Mouse (Mus musculus) intestine, embryonic 14.5 days (tissue): ENCODE results near the gene Crtap. TPM values are rescaled to one million over a fixed set of nuclear protein-coding genes. Genes with fewer than 3 reads are reported as not detected.
"Not testable (repeated sequence)": the region's sequence is repeated elsewhere in the genome, so short reads cannot be mapped to it uniquely, and the experiment has no call there.

Experiments used
- ATAC-seq: fragments of 200-750 bp; cut with Nextera tagmentation; replicated peaks from 2 replicates; pipeline ENCODE4 v1.8.0; 2017; ENCODE audit warnings: low read depth, moderate number of reproducible peaks, moderate TSS enrichment, moderate library complexity; ENCODE audit not compliant: low FRiP score, low TSS enrichment
- DNase-seq: peaks from one replicate; pipeline ENCODE4 v3.0.0-alpha.2; 2018; ENCODE audit warnings: low spot score
- H3K27ac ChIP-seq: fragments of 300-500 bp; sonication (generic); 2 replicates; pipeline ENCODE4 v1.5.1; 2014; ENCODE audit warnings: low read depth, mild to moderate bottlenecking, control low read depth
- H3K27me3 ChIP-seq: fragments of 300-500 bp; sonication (generic); replicated peaks from 2 replicates; pipeline ENCODE4 v1.6.1; 2014; ENCODE audit warnings: low read length, control low read depth; ENCODE audit not compliant: control insufficient read depth, insufficient read depth
- H3K36me3 ChIP-seq: fragments of 300-500 bp; sonication (generic); 2 replicates; pipeline ENCODE4 v1.6.1; 2014; ENCODE audit warnings: low read length, control low read depth; ENCODE audit not compliant: control insufficient read depth, insufficient read depth
- H3K4me1 ChIP-seq: fragments of 300-500 bp; sonication (generic); replicated peaks from 2 replicates; pipeline ENCODE4 v1.6.1; 2014; ENCODE audit warnings: low read length, control low read depth, mixed read lengths; ENCODE audit not compliant: control insufficient read depth, insufficient read depth
- H3K4me2 ChIP-seq: fragments of 300-500 bp; sonication (generic); 2 replicates; pipeline ENCODE4 v1.6.1; 2014; ENCODE audit warnings: low read length
- H3K4me3 ChIP-seq: fragments of 300-500 bp; sonication (generic); 2 replicates; pipeline ENCODE4 v1.5.1; 2014; ENCODE audit warnings: low read depth, low read length, control low read depth, mixed read lengths
- H3K9ac ChIP-seq: fragments of 300-500 bp; sonication (generic); 2 replicates; pipeline ENCODE4 v1.6.1; 2014; ENCODE audit warnings: mild to moderate bottlenecking, low read length
- H3K9me3 ChIP-seq: fragments of 300-500 bp; sonication (generic); 2 replicates; pipeline ENCODE4 v1.6.1; 2016; ENCODE audit warnings: low read length, control low read depth; ENCODE audit not compliant: control insufficient read depth
- WGBS: fragments of 180-500 bp; shearing (Covaris S2); extraction: QIAGEN DNeasy Blood & Tissue Kit; methylation state at CpG from one replicate; pipeline ENCODE4 v1.1.7; 2014; 5-methylcytosine and 5-hydroxymethylcytosine counted together
- polyA plus RNA-seq: library from polyadenylated mRNA; unstranded; fragments of >200 nt; fragmentation: Nextera tagmentation; extraction: Ambion mirVana; gene quantifications from 2 replicates; pipeline ENCODE4 v1.2.1, GENCODE M21; 2014

Crtap gene
- polyA plus RNA-seq, 1 experiment from 2014 or later = 124 TPM

DNA sequence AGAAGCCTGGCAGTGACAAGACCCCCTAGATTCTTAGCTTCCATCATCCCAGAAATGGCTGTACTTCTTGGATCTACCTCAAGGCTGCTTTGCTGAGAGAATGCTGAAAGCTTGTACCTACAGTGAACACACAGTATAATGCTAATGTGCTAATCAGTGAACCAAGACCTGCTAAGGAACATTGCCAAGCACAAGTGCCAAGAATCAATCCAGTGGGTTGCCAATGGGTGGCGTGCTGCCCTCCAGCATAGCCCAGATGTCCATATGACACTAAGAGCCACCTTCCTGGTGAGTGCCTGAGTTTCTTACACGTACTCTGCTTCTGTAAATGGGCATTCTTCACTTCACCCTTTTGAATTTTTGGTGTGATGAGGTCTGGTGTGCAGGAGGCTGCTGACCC, 17.2 kb upstream of the Crtap start:
- DNase-seq (no peak), ATAC-seq (no peak)
- no peak overlapping the region for H3K27ac ChIP-seq
- H3K4me2 ChIP-seq = no peak overlapping the region
- 93% methylated on average over 2 of the region's 2 CpGs for WGBS
- H3K9ac ChIP-seq = no peak overlapping the region
- peaks cover 6% of the 10 kb centered on the region; the same call in 1 of the 2 replicates for H3K9me3 ChIP-seq
- no peak overlapping the region for H3K4me3 ChIP-seq
- H3K4me1 ChIP-seq = no peaks in the 10 kb centered on the region
- H3K27me3 ChIP-seq = no peaks in the 10 kb centered on the region
- peaks cover 48% of the 10 kb centered on the region for H3K36me3 ChIP-seq

DNA sequence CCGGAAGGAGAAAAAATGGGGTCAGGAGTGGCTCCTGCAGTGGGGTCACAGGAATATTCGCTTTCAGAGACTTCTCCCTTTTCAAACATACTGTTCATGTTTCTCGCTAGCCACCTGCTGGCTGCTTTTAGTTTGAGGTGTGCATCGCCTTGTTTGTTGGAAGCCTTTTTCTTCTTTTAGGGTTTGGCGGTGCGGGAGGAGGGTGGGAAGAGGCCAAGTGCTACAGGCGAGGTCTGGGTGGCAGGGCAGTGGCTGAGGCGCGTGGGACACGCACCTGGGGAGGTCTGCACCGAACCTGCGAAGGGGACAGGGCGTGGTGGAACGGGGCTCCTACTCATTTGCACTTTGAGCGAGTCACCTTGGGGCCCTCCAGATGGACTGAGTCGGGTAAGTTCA, 11.2 kb upstream of the Crtap start:
- ATAC-seq (peak; percentile 21), DNase-seq (peak; percentile 81)
- H3K9ac ChIP-seq = peak overlapping the region; percentile 88
- H3K4me2 ChIP-seq = peak overlapping the region; percentile 54
- peak overlapping the region; percentile 92 for H3K27ac ChIP-seq
- WGBS = 3% methylated on average over 16 of the region's 16 CpGs
- no peaks in the 10 kb centered on the region for H3K27me3 ChIP-seq
- no peaks in the 10 kb centered on the region for H3K9me3 ChIP-seq
- H3K4me1 ChIP-seq = peaks cover 8% of the 10 kb centered on the region; the same call in 1 of the 2 replicates
- peak overlapping the region; percentile 91 for H3K4me3 ChIP-seq
- H3K36me3 ChIP-seq = peaks cover 21% of the 10 kb centered on the region

DNA sequence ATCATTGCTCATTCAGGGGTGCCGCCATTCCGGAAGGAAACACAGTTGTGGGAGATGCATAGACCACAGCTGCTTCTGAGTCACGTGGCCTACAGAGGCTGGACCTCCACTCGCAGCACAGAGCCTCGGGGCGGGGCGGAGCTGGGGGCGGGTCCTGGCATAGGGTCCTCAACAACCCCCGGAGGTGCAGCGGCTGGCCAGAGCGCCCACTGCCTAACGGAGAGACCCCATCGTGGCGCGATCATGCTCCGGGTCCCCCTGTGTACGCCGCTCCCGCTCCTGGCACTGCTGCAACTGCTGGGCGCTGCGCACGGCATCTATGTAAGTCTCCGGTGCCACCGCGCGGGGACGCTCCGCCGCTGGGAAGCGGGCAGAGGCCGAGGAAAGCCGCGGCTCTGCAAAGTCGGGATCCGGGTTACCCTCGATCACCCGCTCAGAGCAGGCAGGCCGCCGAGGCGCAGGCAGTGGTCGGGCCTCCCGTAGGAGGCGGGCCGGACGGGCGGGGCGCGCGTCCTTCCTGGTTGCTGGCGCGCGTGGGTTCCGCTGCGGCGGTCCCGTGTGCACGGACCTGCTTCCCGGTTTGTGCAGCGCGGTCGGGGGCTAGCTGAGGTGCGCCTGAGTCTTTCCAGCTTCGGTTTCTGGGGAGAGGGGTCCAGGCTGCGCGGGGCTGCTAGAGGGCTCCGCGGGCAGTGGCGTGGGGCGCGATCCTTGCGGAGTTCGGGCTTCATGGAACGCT, 10.6 kb upstream of the Crtap start, which contains the start of the genes Glb1 and Tmppe:
Gene Glb1, plus strand, starts transcription at position 128 of the 736 bp plus-strand sequence.
Gene Tmppe, plus strand, starts transcription at position 157 of the 736 bp plus-strand sequence.
- H3K27me3 ChIP-seq = no peaks in the 10 kb centered on the region
- under 1% methylated on average over 73 of the region's 73 CpGs for WGBS
- H3K36me3 ChIP-seq = peaks cover 15% of the 10 kb centered on the region
- H3K4me2 ChIP-seq = peak within 1 kb of the TSS; percentile 54
- no peaks in the 10 kb centered on the region for H3K9me3 ChIP-seq
- H3K4me1 ChIP-seq = peaks cover 8% of the 10 kb centered on the region; the same call in 1 of the 2 replicates
- peak within 1 kb of the TSS; percentile 91 for H3K4me3 ChIP-seq
- peak within 1 kb of the TSS; percentile 92 for H3K27ac ChIP-seq
- peak; percentile 94 for DNase-seq
- peak; percentile 97 for ATAC-seq
- H3K9ac ChIP-seq = peak within 1 kb of the TSS; percentile 88

DNA sequence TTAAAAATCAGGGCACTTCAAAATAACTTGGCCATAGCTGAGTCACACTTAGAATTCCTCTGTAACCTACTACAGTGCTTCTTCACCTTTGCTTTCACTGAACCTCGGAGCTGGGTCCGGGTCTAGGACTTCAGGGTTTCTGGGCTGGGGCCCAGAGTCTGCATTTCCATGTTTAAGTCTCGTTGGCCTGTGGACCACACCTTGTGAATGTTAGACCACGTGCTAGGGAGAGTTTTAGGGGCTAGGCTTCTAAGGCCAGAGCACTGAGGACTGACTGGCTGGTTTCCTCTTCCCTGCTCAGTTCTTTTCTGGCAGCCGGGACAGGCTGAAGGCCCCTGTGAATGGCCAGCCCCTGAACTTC, 10.1 kb upstream of the Crtap start:
- Histone ChIP-seq H3K9me3 (no peaks in the 10 kb centered on the region), H3K9ac (peak overlapping the region; percentile 88), H3K4me1 (peaks cover 8% of the 10 kb centered on the region; the same call in 1 of the 2 replicates), H3K4me3 (peak overlapping the region; percentile 91), H3K27me3 (no peaks in the 10 kb centered on the region), H3K4me2 (peak overlapping the region; percentile 54), H3K27ac (peak overlapping the region; percentile 92), H3K36me3 (peaks cover 10% of the 10 kb centered on the region)
- ATAC-seq (no peak; the same call in 1 of the 2 replicates), DNase-seq (no peak)
- WGBS = 24% methylated on average over 5 of the region's 5 CpGs

DNA sequence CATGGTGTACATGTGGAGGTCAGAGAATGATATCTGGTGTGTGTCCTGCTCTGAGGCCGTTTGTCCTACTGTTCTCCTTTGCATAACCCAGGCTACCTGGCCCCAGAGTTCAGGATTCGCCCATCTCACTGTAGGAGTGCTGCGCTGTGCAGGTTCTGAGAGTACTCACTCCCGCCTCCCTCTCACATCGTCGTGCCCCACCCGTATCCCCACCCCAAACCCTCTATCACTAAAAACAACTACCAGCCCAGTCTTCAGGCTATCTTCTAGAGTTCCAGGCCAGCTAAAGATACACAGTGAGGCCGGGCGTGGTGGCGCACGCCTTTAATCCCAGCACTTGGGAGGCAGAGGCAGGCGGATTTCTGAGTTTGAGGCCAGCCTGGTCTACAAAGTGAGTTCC, 9.2 kb upstream of the Crtap start:
- DNase-seq = no peak
- Histone ChIP-seq H3K9ac (no peak overlapping the region), H3K27me3 (no peaks in the 10 kb centered on the region), H3K27ac (no peak overlapping the region), H3K9me3 (no peaks in the 10 kb centered on the region), H3K36me3 (peaks cover 1% of the 10 kb centered on the region), H3K4me3 (no peak overlapping the region), H3K4me2 (no peak overlapping the region), H3K4me1 (peaks cover 8% of the 10 kb centered on the region; the same call in 1 of the 2 replicates)
- no peak for ATAC-seq
- WGBS = 90% methylated on average over 12 of the region's 12 CpGs

DNA sequence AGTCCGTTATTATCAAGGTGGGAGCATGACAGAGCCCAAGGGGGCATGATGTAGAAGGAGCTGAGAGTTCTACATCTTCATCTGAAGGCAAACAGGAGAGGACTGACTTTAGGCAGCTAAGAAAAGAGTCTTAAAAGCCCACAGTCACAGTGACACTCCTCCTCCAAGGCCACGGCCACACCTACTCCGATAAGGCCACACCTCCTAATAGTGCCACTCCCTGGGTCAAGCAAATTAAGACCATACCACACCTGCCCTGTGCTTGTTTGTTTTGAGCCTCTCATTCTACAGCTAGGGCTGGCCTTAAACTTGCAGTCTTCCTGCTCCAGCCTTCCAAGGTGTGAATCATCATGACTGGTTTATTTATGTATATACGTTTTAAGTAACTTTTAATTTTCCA, 4.8 kb upstream of the Crtap start:
- ATAC-seq (no peak), DNase-seq (no peak)
- no peak overlapping the region for H3K27ac ChIP-seq

DNA sequence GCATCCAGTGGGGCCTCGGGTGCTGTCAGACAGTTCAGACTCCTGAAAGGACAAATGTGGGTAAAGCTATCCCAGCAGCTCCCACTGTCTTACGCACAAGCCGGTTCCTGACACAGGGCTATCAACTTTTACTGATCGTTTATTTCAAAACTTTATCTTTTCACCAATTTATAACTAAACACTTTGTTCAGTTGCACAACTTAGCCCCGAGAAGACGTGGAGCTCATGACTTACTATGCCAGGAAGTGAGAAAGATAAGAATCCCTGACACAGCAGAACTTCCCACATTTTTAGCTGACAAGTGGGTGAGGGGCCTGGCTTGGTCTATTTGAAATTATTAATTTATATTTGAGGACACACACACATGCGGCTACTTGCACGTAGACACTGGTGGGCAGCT, 4.2 kb upstream of the Crtap start:
- 75% methylated on average over 8 of the region's 8 CpGs for WGBS
- Histone ChIP-seq H3K4me3 (no peak overlapping the region), H3K27me3 (no peaks in the 10 kb centered on the region), H3K4me1 (peaks cover 3% of the 10 kb centered on the region; the same call in 1 of the 2 replicates), H3K9me3 (no peaks in the 10 kb centered on the region), H3K4me2 (no peak overlapping the region), H3K27ac (no peak overlapping the region), H3K9ac (no peak overlapping the region), H3K36me3 (no peaks in the 10 kb centered on the region)
- ATAC-seq (no peak), DNase-seq (no peak)

More for the DNA sequence above, 4.8 kb upstream of the Crtap start:
- Histone ChIP-seq H3K4me1 (peaks cover 3% of the 10 kb centered on the region; the same call in 1 of the 2 replicates), H3K9ac (no peak overlapping the region), H3K36me3 (no peaks in the 10 kb centered on the region), H3K27me3 (no peaks in the 10 kb centered on the region), H3K4me3 (no peak overlapping the region), H3K4me2 (no peak overlapping the region), H3K9me3 (no peaks in the 10 kb centered on the region)
- WGBS = 77% methylated on average over 4 of the region's 4 CpGs

DNA sequence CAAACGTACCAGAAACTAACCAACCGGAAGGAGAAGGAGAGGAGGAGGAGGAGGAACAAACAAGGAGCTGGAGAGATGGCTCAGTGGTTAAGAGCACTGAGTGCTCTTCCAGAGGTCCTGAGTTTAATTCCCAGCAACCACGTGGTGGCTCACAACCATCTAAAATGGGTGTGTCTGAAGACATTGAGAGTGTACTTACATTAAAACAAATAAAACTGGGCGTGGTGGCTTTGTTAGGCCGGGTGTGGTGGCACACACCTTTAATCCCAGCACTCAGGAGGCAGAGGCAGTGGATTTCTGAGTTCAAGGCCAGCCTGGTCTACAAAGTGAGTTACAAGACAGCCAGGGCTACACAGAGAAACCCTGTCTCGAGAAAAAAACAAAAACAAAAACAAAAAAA, 3.7 kb upstream of the Crtap start:
- DNase-seq, H3K4me2 ChIP-seq, ATAC-seq, H3K9ac ChIP-seq, H3K4me3 ChIP-seq, H3K36me3 ChIP-seq, H3K27me3 ChIP-seq, H3K27ac ChIP-seq, H3K4me1 ChIP-seq, H3K9me3 ChIP-seq: not testable (repeated sequence)
- WGBS = 64% methylated on average over 6 of the region's 6 CpGs

DNA sequence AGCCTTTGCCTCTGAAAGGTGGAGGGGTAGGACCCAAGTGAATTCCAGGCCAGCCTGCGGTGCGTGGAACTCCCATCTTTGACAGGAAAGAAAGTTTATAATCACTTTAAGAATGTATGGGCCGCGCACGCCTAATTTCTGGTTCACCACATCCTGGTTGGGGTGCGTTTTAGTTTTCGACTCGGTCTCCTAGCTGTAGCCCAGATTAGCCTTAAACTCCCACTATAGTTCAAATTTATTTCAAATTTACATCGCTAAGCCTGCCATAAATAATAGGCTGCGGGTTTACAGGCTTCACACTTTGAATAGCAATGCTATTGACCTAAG, 237 bp upstream of the Crtap start:
- Histone ChIP-seq H3K4me2 (peak overlapping the region; percentile 70), H3K4me1 (peaks cover 15% of the 10 kb centered on the region; the same call in 1 of the 2 replicates), H3K9me3 (no peaks in the 10 kb centered on the region), H3K27ac (peak overlapping the region; percentile 86; the same call in 1 of the 2 replicates), H3K27me3 (no peaks in the 10 kb centered on the region), H3K36me3 (0 out of 2 replicates have a peak, but pooled peaks cover 2% of the 10 kb centered on the region), H3K9ac (peak overlapping the region; percentile 80), H3K4me3 (peak overlapping the region; percentile 83)
- ATAC-seq = no peak; the same call in 1 of the 2 replicates
- no peak for DNase-seq
- WGBS = 4% methylated on average over 10 of the region's 10 CpGs
